Mouse (Mus musculus): ENCODE data around the gene Slc13a3.
A peak's percentile ranks its signal among the peaks of the same experiment; 100 is the strongest.
"Not testable (repeated sequence)": the region's sequence is repeated elsewhere in the genome, so short reads cannot be mapped to it uniquely, and the experiment has no call there.

The Slc13a3 gene

DNA sequence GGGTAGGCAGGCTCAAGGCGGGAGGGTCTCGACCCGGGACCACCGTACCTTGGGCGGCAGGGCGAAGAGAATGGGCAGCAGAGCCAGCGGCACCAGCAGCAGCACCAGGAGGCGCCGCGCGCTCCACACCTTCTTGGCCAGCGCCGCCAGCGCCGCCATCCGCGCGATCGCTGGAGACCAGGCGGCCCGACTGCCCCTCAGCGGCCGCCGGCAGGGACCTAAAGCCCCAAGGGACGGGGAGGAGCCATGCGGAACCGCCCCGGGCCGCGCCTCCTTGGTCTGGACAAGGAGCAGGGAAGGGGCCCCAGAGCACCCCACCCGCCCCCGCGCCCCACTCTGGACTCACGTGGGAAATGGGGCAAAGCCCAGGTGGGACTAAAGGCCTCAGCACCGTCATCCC lies at the start of gene Slc13a3:
Slc13a3 (minus strand) TSS at position 228 of the 400 bp plus-strand sequence.
- DNase-seq (ENCODE audit: low read depth, low spot score): no peak

DNA sequence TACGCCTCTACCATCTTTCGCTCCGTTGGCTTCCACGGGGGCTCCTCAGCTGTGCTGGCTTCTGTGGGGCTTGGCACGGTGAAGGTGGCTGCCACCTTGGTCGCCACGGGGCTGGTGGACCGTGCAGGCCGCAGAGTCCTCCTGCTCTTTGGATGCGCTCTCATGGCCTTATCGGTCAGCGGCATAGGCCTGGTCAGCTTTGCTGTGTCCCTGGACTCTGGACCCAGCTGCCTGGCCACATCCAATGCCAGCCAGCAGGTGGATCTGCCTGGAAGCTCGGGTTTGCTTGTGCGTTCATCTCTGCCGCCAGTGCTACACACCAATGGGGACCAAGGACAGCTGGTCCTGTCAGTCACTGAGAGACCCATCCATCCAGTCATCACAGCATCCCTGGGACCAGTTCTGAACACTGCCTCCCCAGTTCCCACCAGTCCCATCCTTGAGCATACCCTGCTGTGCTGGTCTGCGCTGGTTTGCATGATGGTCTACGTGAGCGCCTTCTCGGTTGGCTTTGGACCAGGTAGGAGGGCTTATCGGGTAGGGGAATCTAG lies 42.2 kb upstream of the Slc13a3 start:
- DNase-seq (ENCODE audit: low read depth, low spot score): no peak

DNA sequence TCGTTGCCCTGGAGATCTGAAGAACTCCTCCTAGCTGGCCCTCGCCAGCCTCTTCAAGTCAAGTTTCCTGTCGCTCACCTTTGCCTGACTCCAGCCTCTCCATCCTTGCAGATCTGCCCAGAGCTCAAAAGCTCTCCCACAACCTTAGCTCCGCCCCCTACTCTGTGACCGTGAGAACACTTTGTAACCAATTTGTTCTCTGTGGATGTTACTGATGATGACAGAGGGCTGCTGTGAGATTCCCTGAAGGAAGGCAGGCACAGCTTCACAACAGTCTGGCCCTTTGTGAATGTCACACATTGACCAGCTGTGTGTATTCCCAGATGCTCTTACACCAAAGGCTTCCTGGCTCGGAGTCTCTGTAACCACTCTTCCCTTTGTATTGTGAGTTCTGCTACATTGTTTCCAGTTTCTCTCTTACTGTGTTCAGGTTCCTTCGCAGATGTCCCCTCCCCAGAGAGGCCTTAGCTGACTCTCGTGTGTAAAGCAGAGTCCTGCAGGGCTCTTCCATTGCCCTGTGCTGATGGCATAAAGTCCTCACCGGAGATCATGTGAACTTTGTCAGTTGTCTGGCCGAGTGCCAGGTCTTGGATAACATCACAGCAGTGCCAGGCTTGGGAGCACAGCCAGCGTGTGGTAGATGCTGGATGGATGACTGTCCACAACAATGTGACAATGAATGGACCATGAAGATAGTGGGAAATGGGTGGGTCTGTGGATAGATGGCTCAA lies 40.0 kb upstream of the Slc13a3 start:
- DNase-seq (ENCODE audit: low read depth, low spot score): no peak

DNA sequence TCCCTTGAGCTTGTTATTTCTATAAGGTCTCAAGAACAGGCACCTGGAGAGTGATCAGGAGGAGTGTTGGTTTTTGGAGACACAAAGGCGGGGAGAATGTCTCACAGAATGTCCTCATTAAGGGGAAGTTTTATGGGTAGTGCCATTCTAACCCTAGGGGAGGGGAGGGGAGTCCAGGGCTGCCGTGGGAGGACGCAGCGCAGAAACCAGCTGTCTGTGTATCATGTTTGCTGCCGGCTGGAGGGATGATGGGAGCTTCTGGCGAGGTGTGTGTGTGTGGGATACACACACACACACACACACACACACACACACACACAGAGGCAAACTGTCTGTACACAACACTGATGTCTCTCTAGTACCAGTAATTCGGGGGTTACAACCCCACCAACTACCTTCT lies 39.4 kb upstream of the Slc13a3 start:
- DNase-seq (ENCODE audit: low read depth, low spot score): no peak

DNA sequence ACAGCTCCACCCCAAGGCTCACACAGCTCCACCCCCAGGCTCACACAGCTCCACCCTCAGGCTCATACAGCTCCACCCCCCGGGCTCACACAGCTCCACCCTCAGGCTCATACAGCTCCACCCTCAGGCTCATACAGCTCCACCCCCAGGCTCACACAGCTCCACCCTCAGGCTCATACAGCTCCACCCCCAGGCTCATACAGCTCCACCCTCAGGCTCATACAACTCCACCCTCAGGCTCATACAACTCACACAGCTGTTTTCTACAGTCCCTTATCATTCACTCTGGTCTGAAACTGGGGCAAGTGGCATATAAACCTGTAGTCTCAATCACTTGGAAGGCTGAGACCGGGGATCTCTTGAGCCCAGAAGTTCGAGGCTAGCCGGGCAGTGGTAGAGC lies 38.5 kb upstream of the Slc13a3 start:
- not testable (repeated sequence) for DNase-seq (ENCODE audit: low read depth, low spot score)

DNA sequence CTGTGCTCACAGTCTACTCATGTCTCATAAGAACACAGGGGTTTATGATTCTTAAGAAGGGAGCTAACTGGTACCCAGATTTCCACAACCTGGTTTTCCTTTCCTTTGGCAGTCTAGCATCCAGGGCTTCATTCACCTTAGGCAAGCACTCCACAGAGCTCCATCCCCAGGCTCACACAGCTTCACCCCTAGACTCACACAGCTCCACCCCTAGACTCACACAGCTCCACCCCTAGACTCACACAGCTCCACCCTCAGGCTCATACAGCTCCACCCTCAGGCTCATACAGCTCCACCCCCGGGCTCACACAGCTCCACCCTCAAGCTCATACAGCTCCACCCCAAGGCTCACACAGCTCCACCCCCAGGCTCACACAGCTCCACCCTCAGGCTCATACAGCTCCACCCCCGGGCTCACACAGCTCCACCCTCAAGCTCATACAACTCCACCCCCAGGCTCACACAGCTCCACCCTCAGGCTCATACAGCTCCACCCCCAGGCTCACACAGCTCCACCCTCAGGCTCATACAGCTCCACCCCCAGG lies 38.0 kb upstream of the Slc13a3 start:
- DNase-seq (ENCODE audit: low read depth, low spot score): not testable (repeated sequence)

DNA sequence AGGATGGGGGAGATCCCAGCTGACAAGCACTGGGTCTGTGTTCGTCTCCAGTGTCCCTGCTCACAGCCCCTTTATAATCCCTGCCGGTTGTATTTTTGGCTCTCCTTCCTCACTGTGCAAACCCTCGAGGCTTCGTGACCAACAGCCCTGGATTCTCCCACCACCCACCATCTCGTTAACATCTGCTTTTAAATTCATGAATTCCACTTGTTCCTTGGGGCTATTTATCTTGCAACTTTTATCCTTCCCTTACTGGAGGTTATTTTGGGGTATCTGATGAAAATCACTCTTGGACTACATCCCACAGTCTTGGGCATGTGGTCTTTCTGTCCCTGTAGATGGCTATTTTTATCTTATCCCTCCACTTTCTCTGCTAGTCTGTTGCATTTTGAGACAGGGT lies 37.4 kb upstream of the Slc13a3 start:
- DNase-seq (ENCODE audit: low read depth, low spot score): peak; percentile 76

DNA sequence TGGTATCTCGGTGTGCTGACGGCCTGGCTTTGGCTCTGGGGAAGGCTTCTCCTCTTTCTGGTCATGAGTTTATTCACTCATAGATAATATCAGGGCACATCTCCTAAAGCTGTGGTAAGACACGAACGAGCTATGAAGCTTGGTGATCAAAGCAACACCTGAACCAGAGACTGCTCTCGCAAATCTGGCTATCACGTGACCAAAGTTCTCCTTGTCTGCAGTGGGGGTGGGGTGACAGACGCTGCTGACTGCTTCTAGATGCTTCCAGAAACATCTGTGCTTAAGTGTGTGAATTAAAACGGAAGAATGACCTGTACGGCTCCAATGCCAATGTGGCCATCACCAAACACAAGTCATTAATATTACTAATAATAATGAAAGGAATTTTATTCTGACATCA lies 36.7 kb upstream of the Slc13a3 start:
- DNase-seq (ENCODE audit: low read depth, low spot score): no peak

DNA sequence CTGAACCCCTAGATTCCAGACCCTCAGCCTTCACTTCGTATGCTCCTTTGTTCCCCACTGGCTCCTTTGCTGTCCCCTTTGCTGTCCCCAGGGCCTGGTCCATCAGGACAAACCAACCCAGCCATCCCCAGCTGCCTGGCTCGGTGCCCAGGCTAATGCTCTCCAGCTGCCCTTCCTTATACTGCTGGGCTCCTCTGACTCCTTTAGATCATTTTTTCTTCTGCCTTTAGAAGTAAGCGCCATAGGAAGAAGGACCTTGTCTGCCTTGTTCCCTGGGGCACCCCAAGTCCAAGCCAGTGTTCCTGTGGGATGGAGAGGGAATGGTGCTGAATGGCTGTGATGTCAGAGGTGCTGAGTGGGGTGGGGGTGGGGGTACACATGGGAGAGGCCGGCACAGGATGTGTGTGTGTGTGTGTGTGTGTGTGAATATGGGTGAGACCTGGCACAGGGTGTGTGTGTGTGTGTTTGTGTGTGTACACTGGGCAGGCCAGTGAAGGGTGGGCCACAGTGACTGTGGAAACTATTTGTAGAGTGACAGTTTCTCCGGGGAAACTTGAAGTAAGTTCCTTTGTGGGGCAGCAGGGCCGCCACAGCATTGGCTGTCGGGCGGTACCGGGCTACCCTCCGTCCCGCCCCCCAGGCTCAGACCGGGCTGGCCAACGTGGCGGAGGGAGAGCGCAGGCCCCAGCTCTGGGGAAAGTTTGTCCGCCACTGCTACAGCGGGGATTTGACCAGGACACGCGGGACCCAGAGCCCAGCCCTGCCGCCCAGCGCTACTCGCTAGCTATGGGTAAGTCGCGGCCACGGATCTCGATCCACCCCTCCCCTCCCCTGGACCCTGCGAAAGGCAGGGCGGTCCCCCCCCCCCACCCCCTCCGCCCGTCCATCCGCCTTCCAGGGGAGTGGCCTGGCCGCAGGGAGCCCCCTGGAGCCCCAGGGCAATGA lies 30.5 kb upstream of the Slc13a3 start, which contains the start of gene Slc2a10:
Slc2a10 (plus strand) TSS at position 529 of the 945 bp plus-strand sequence.
- DNase-seq (ENCODE audit: low read depth, low spot score): no peak

DNA sequence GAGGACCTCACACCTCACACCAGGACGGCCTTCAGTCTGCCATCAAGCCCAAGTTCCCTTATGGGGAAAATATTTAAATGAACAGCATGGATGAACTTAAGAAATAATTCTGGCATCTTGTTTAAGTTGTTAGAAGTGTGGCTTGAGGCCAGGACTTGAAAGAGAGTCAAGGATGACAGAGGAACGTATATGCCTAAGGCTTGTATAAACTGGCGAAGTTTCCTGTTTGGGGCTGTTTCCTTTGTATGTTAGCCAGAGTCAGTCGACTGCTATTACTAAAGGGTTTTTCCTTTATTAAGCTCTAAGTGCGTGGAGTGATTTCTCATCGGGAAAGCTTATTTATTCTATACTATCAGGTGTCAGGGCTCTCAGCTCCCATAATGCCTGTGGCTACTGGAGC lies 25.8 kb upstream of the Slc13a3 start:
- DNase-seq (ENCODE audit: low read depth, low spot score): no peak

DNA sequence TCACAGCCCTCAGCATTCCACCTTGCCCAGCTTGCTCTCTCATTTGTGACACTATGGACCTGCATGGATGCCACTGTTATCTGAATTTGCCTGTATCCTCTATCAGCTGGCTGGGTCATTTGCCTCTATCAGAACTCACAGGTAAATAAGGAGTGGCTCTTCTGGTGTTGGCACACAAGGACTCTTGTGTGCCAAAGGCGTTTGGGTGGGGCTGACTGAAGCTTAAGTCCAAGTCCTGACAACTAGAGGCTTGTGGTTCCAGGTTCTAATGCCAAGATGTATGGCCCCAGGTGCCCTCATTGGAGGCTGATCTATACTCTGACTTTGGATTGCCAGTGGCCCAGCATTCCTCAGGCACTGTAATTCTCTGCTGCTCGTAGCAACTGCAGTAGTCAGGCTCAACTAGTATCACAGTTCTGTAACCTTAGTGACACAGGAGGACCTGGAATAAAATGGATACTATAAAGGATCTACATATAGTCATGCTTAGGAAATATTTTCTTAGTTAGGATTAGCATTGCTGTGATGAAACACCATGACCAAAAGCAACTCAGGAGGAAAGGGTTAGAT lies 24.8 kb upstream of the Slc13a3 start:
- DNase-seq (ENCODE audit: low read depth, low spot score): no peak

DNA sequence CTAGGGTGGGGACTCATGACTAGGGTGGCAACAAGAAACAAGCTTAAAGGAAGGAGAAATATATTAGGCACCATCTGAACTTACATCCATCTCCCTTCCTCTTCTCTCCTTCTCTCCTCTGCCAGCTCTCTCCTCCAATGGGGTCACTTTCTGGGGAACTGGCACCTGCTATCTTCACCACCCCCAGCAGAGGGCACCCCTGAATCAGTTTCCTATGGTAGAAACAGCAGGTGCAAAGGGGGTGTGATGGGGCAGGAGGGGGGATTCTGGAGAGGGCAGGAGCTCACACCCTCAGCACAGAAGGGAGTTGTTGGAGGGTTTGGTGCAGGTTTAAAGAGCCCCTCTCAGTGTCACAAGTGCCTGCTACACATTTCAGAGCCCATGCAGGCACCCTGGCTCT lies 23.2 kb upstream of the Slc13a3 start:
- no peak for DNase-seq (ENCODE audit: low read depth, low spot score)

DNA sequence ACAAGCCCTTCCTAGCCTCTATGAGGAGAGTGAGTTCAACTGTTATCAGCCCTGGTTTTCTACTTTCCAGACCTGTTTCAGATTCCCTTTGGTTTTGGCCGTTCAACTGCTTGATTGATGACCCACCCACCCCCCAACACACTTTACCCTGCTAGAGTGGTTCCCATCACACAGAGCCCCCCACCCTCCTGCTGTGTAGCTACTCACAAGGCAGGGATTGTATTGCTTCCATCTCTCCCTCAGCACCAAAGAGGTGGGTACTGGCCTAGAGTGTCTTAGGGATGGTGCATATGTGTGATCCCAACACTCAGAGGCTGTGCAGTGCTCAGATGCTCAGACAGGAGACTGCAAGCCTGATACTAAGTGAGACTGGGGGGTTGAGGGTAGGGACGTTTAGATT lies 21.5 kb upstream of the Slc13a3 start:
- no peak for DNase-seq (ENCODE audit: low read depth, low spot score)

DNA sequence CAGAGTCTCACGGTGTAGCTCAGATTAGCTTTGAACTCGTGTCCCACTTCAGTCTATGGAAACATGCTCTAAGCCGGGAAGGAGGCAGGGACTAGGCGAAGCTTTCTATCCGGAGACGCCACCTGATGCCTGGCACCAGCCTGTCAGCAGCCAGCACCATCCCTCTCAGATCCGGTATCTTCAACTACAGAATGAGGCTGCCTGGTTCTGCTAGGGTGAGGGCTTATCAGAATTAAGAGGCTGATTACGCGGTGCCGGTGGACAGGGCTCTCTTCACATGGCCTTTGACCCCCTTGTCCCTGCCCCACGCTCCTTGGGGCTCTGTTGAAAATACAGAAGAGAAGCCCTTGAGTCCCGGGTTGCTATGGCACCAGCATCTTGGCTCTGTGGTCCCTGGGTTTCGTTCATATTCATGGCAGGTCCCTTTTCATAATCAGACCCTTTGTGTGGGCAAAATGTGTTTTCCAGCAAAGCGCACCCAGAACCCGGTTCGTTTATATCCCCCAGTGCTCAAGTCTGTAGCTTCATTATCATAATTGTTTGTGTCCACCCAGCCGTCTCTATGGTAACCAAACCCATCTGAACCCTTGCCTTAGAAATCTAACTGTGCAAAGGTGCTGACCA lies 20.7 kb upstream of the Slc13a3 start:
- no peak for DNase-seq (ENCODE audit: low read depth, low spot score)

DNA sequence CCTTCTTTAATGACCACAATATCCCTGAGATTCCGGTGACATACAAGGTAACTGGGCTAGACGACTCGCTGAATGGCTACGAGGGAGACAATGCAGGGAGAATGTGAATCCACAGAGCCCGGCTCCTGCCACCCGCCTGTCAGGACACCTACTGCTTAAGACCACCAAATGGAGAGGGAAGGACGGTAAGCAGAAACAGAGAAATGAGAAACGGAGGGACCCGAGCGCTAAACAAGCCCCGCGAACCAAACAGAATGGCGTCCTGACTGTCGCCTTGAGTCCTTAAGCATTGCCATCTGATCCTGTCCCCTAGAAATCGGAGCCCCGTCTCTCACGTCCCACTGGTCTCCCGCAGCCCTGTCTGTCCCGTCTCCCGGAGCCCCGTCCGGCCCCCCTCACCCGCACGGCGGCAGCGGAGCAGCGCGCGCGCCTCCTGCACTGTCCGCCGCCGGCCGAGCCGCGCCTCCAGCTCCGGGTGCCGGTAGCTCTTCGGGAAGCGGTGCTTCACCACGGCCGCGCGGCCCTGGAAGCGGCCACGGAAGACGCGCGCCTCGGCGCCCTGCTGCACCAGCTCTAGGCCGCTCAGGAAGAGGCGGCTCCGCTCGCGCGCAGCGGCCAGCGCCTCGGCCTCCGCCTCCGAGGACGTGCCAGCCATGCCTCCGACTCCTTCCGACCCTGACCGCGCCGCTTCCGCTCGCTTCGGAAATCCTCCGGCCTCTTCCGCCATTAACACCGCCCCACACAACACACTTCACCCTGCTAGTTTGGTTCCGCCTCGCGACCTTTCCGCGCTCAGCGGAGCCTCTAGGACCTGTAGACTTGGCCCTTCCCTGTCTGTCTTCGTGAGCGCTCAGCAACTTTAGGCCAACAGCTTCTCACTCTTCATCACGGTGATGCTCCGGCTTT lies 19.9 kb upstream of the Slc13a3 start, which contains the start of gene Trp53rka:
Trp53rka (minus strand) TSS at position 677 of the 906 bp plus-strand sequence.
- peak; percentile 72 for DNase-seq (ENCODE audit: low read depth, low spot score)

DNA sequence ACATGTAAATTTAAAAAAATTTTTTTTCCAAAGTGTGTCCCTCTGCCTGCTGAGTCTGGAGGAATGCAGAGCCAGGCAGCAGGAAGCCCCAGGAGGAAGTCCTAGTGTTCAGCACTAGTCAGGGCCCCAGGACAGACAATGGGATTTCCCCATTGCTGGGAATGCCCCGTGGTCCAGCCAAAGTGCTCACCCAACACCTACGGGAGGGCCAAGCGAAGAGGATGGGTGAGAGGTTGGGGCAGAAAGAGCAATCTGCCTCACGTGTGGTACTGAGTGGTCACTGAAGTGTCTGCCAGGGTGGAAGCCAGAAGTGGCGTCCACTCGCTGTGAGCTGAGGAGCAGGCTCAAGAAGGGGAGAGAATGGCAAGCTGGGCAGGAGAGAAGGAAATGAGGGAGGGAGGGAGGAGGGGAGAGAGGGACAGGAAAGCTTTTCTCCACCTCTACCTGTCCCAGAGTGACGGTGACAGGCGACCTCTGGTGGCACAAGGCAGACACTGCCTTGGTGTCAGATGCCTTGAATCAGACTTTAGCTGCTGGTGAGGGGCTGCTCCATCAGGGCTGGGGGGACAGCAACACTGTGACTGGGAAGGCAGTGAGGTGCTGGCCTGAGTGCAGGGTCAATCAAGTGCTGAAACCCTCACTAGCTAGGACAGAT lies 14.0 kb upstream of the Slc13a3 start:
- DNase-seq (ENCODE audit: low read depth, low spot score): peak; percentile 31

DNA sequence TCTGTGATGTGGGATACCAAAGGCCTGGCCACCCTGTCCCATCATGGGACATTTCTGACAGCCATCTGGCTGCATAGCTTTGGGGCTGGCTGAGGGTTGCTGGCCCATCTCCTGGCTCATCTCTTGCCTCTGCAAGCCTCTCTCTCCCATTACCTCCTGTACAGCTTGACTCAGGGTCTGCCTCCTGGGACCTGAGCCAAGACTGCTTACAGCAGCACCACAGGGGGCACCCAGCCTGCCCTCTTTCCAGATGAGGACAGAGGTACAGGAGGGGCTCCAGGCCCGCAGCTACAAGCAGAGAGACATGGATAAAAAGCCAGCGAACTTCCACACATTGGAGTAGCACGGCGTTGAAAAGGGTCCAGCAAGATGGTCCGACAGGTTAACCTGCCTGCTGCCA lies 13.4 kb upstream of the Slc13a3 start:
- no peak for DNase-seq (ENCODE audit: low read depth, low spot score)

DNA sequence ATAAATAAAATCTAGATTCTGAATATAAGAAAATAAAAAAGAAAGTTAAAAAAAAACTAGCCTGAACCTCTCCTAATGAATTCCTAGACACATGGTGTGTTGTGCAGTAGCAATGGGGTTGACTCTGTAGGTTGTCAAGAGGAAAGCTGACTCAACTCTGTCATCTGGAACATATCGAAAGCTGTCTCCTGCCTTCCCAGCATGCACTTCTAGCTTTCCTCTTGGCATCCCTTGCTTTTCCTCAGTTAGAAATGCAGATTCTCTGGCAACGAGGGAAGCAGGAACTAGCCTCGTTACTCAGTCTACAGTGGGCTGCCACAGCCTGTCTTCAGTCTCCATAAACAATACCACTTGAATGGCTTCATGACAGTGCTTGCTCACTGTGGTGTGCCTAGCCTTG lies 12.8 kb upstream of the Slc13a3 start:
- DNase-seq (ENCODE audit: low read depth, low spot score): no peak

DNA sequence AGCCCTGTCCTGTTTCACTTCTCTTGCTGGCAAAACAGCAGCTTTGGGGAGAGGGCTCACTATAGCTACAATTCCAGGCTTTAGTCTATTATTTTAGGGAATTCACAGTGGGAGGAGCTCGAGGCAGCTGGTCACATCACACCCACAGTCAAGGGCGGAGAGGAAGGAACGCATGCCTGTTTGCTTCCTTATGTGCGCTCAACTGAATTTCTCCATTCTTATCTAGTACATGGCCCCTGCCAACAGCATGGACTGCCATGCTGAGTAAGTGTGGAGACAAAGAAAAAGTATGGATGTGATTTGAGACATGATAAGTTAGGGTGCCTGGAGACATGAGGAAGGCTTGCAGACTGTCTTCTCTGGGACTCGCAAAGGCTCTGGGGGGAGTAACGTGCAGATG lies 11.1 kb upstream of the Slc13a3 start:
- DNase-seq (ENCODE audit: low read depth, low spot score): no peak

DNA sequence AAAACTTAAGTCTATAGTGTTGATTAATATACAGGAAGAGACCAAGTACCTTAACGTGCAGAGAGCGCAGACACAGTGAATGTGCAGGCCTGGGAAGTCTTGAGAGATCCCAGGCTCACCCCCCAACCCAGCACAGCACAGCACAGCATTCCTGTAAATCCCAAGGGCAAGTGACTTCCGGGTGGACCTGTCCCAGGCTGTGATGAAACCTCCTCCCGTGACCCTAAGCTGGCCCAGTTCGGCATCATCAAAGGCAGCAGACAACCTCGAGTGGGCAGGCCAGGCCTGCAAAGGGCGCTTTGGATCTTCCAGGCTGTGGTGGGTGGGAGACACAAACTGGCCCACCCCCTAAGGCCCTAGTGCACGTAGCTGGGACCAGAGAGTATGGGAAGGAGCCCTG lies 9.0 kb upstream of the Slc13a3 start:
- DNase-seq (ENCODE audit: low read depth, low spot score): no peak

Measured in telencephalon, adult 2 months (tissue).